Mouse (Mus musculus) ES-E14 (cell line): ENCODE measurements around the gene Prkd2. TPM values are rescaled to one million over a fixed set of nuclear protein-coding genes. Genes with fewer than 3 reads are reported as not detected.

Source experiments
- DNase-seq: peaks from one replicate; pipeline ENCODE4 v3.0.0-alpha.2; 2013; ENCODE audit warnings: low read depth, low spot score
- H3K27ac ChIP-seq: 2 replicates; pipeline ENCODE4 v1.5.1; 2012; ENCODE audit warnings: low read depth, mild to moderate bottlenecking, low read length, moderate library complexity, mixed read lengths; ENCODE audit not compliant: poor library complexity, insufficient read depth, severe bottlenecking
- H3K36me3 ChIP-seq: 2 replicates; pipeline ENCODE4 v1.6.1; 2012; ENCODE audit warnings: mild to moderate bottlenecking, low read length, moderate library complexity, mixed read lengths; ENCODE audit not compliant: control insufficient read depth, poor library complexity, insufficient read depth, severe bottlenecking
- H3K4me1 ChIP-seq, 2 experiments: fragments of 150-350 bp in 1 of 2; sonication (generic) in 1 of 2; 2 replicates each; pipeline ENCODE4 v1.6.1; 2012; ENCODE audit warnings: low read length in 2 of 2, mild to moderate bottlenecking in 1 of 2, mixed read lengths in 1 of 2; ENCODE audit not compliant: control insufficient read depth in 2 of 2, insufficient read depth in 2 of 2, poor library complexity in 1 of 2
- H3K4me3 ChIP-seq, 2 experiments: fragments of 150-350 bp in 1 of 2; sonication (generic) in 1 of 2; 2 replicates each; pipeline ENCODE4 v1.5.1; 2012; ENCODE audit warnings: low read length in 2 of 2, low read depth in 1 of 2, mild to moderate bottlenecking in 1 of 2, mixed read lengths in 1 of 2; ENCODE audit not compliant: insufficient read depth in 1 of 2, poor library complexity in 1 of 2, severe bottlenecking in 1 of 2
- H3K9ac ChIP-seq: 2 replicates; pipeline ENCODE4 v1.6.1; 2012; ENCODE audit warnings: low read depth, mild to moderate bottlenecking, low read length, mixed read lengths; ENCODE audit not compliant: poor library complexity, insufficient read depth, severe bottlenecking
- H3K9me3 ChIP-seq: fragments of 150-350 bp; sonication (generic); 2 replicates; pipeline ENCODE4 v1.6.1; 2012; ENCODE audit warnings: low read depth, mild to moderate bottlenecking, low read length; ENCODE audit not compliant: control insufficient read depth, insufficient read depth
- CHD2 ChIP-seq: IDR thresholded peaks from 2 replicates; pipeline ENCODE4 v1.6.1; 2014; ENCODE audit warnings: mild to moderate bottlenecking, low read depth, low read length, inconsistent platforms
- HCFC1 ChIP-seq: IDR thresholded peaks from 2 replicates; pipeline ENCODE4 v1.6.1; 2012; ENCODE audit warnings: low read length, inconsistent platforms, borderline replicate concordance; ENCODE audit not compliant: insufficient read depth
- MAFK ChIP-seq: IDR thresholded peaks from 2 replicates; pipeline ENCODE4 v1.6.1; 2014; ENCODE audit warnings: mild to moderate bottlenecking, low read depth, low read length, inconsistent platforms; ENCODE audit not compliant: insufficient read depth
- ZC3H11A ChIP-seq: IDR thresholded peaks from 2 replicates; pipeline ENCODE4 v1.6.1; 2012; ENCODE audit warnings: low read depth, mild to moderate bottlenecking, inconsistent platforms, low read length, borderline replicate concordance
- ZNF384 ChIP-seq: IDR thresholded peaks from 2 replicates; pipeline ENCODE4 v1.6.1; 2012; ENCODE audit warnings: low read depth, low read length, inconsistent platforms
- in situ Hi-C, 2 experiments: fragments of 600-800 bp; cut with MboI; formaldehyde crosslinking; loops; one replicate each; pipeline ENCODE4 v1.15.1; 2025; ENCODE audit warnings: low sequenced_read_pairs in 2 of 2, inconsistent platforms in 1 of 2; ENCODE audit not compliant: unreplicated experiment in 2 of 2
- total RNA-seq: library from RNA; depleted of rRNA; stranded (reverse); fragments of 300-350 nt; gene quantifications from 2 replicates; pipeline ENCODE4 v1.2.3, GENCODE M21; 2012

Gene Prkd2
- total RNA-seq, 1 experiment, result 5.7 TPM

DNA sequence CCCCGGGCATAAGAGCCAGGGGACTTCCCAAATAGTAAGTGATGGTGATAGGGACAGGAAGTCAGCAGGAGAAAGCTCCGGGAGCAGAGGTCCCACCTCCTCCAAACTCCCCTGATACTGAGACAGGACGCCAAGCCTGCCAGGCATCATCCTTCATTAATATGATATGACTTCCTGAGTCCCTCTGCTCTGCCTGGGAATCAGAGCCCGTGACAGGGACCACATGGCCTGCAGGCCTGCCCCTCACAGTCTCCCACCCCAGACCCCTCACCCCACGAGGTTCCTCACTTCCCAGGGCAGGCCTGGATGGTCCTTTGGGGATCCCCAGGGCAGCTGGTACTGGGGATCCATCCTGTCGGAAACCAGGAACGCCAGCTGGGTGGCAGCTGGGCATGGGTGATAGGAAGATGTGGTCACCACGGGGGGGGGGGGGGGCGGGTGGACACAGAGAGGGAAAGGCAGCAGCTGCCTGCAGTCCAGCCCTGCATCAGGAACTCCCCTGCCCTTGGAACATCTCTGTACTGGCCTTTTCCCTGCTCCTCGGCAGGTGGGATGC lies 61.5 kb downstream of the Prkd2 start:
- Histone ChIP-seq H3K27ac (no peak overlapping the region), H3K9ac (no peak overlapping the region), H3K4me3 (no peak overlapping the region), H3K9me3 (no peaks in the 10 kb centered on the region), H3K4me1 (peaks cover 3 to 33% of the 10 kb centered on the region in 2 experiments; a peak in 1 of 4 replicates), H3K36me3 (no peaks in the 10 kb centered on the region)
- in situ Hi-C loops, result loop anchor here in 1 of 2 experiments (25.0 kb wide), 1 partner anchor 92 kb away; the partner anchor contains the start of genes Fkrp and Strn4
- TF ChIP-seq HCFC1 (no peak), CHD2 (no peak), ZC3H11A (no peak), ZNF384 (no peak), MAFK (no peak)
- DNase-seq, result no peak

- no peaks in the 10 kb centered on the region for H3K36me3 ChIP-seq
- no peak overlapping the region for H3K4me3 ChIP-seq
- in situ Hi-C loops, result loop anchor here in 1 of 2 experiments (25.0 kb wide), 1 partner anchor 93 kb away; the partner anchor contains the start of genes Fkrp and Strn4
- no peaks in the 10 kb centered on the region for H3K9me3 ChIP-seq
- no peak overlapping the region for H3K9ac ChIP-seq
- peaks cover 0 to 26% of the 10 kb centered on the region in 2 experiments; a peak in 1 of 4 replicates for H3K4me1 ChIP-seq
- TF ChIP-seq ZNF384 (no peak), HCFC1 (no peak), ZC3H11A (no peak), CHD2 (no peak), MAFK (no peak)
- no peak overlapping the region for H3K27ac ChIP-seq
- DNase-seq, result no peak
Observed at GRCm38 (mm10) chr7:16905491-16906021, 62.9 kb downstream of the Prkd2 start.

- Histone ChIP-seq H3K9me3 (no peaks in the 10 kb centered on the region), H3K36me3 (no peaks in the 10 kb centered on the region), H3K27ac (no peak within 1 kb of the TSS), H3K4me3 (peak within 1 kb of the TSS; percentile 36 to 56; a peak in 2 of 4 replicates), H3K4me1 (peaks cover 0 to 23% of the 10 kb centered on the region in 2 experiments; a peak in 1 of 4 replicates), H3K9ac (peak within 1 kb of the TSS; percentile 39; the same call in 1 of the 2 replicates)
- DNase-seq, result no peak
- in situ Hi-C loops, result loop anchor here in 1 of 2 experiments (25.0 kb wide), 1 partner anchor 94 kb away; the partner anchor contains the start of genes Fkrp and Strn4
- no peak for TF ChIP-seq ZNF384
- TF ChIP-seq MAFK, result no peak
- no peak for TF ChIP-seq ZC3H11A
- TF ChIP-seq CHD2, result no peak
- TF ChIP-seq HCFC1, result no peak
Observed at GRCm38 (mm10) chr7:16906281-16906680, 63.6 kb downstream of the Prkd2 start, which contains the start of gene Ptgir. Ptgir (plus strand) TSS chr7:16906490.

DNA sequence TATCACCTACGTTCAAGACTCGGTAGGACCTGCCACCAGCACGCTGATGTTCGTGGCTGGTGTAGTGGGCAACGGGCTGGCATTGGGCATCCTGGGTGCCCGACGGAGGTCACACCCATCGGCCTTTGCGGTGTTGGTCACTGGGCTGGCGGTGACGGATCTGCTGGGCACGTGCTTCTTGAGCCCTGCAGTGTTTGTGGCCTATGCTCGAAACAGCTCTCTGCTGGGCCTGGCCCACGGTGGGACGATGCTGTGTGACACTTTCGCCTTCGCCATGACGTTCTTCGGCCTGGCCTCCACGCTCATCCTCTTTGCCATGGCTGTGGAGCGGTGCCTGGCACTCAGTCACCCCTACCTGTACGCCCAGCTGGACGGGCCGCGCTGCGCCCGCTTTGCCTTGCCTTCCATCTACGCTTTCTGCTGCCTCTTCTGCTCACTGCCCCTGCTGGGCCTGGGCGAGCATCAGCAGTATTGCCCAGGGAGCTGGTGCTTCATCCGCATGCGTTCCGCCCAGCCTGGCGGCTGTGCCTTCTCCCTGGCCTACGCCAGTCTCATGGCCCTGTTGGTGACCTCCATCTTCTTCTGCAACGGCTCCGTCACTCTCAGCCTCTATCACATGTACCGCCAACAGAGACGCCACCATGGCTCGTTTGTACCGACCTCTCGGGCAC lies 64.3 kb downstream of the Prkd2 start:
- Histone ChIP-seq H3K4me1 (peaks cover 0 to 23% of the 10 kb centered on the region in 2 experiments; a peak in 1 of 4 replicates), H3K9ac (peak overlapping the region; percentile 39; the same call in 1 of the 2 replicates), H3K9me3 (no peaks in the 10 kb centered on the region), H3K4me3 (peak overlapping the region; percentile 36 to 56; a peak in 2 of 4 replicates), H3K27ac (no peak overlapping the region), H3K36me3 (no peaks in the 10 kb centered on the region)
- in situ Hi-C loops, result loop anchor here in 1 of 2 experiments (25.0 kb wide), 1 partner anchor 95 kb away; the partner anchor contains the start of genes Fkrp and Strn4
- no peak for DNase-seq
- TF ChIP-seq ZC3H11A, result no peak
- no peak for TF ChIP-seq MAFK
- no peak for TF ChIP-seq CHD2
- no peak for TF ChIP-seq ZNF384
- no peak for TF ChIP-seq HCFC1
